Mouse (Mus musculus) gastrocnemius, postnatal 10 days (tissue): ENCODE measurements at regions not wholly inside any gene's neighbourhood (a gene's known extent, or its start where the extent isn't known, plus 50 kb on each side); places are given as distances from the start of the nearest gene placed in this dataset.

Source experiments
- DNase-seq: peaks from one replicate; pipeline ENCODE4 v3.0.0; 2021; ENCODE audit warnings: mixed read lengths

- DNase-seq, result no peak
Observed at GRCm38 (mm10) chr10:98043873-98044272, 317.3 kb upstream of the C030005K15Rik start.

GRCm38 (mm10) chr10:98044579-98044978 lies 318.0 kb upstream of the C030005K15Rik start:
- no peak for DNase-seq

DNA sequence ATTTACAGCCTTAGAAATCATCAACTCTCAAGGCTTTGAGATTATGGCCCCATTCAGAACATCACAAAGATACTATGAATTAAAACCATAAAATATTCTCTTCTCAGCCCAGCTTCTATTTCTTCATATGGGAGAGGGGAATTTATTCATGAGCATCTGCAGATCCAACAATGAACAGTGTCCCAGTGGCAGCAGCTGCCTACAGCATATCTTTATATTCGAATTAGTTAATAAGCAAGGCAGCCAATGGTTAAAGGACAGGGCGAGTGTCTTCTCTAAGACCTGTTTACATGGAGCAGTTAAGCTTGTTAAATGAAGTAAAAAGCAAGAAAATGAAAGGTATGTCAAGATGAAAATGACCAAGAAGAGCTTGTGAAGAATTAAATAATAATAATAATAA lies 346.9 kb upstream of the C030005K15Rik start:
- DNase-seq, result no peak

GRCm38 (mm10) chr10:98084881-98085280 lies 358.3 kb upstream of the C030005K15Rik start:
- DNase-seq, result no peak

DNA sequence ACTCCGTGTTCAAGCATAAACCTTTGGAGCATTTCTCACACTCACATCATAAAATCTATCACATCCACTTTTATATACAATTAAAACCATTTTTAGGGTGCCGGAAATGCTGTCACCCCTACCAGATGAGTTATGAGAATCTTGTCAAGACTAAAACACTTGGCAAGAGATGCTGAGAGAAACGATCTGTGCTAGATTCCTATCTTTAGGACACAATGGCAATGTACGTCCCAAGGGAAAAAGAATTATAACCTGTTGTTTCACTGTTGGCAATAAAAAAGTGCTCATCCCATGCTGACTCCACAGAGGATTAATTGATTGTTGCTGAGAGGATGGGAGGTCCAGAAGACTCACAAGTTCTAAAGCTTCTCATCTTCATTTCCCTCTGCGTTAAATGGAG lies 389.7 kb upstream of the C030005K15Rik start:
- DNase-seq, result no peak

DNA sequence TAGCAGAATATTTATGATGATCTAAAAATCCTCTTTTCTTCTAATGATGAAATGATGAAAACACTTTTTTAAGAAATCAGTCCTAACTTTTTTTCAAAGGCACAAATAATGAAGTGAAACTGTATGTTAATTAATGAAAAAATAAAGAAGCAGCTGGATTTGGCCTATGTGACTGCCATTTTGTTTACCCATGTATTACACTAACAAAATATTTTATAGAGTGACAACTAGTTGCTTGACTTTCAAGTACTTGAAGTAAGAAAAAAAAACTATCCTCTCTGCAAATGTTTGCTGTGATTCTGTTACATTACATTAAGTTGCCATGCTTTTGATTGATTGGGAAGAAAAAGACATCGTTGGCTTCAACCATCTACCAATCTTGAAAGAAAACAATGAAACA lies 399.2 kb upstream of the C030005K15Rik start:
- no peak for DNase-seq

DNA sequence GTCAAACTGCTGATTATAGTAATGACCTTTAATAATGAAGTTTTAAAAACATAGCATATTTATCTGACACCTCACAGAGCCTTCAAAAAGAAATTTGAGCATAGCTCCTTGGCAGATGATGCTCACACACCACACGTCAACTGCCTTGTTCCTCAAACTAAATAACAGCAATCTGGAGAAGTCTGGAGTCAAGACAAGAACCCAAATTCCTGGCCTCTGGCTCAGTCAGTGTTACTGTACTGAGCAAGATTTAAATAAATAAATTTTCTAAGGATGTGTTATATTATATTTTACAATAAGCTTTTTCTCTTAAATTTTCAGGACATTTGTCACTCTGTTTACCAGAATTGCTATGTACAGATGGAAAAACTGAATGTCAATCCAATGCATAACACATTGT lies 408.5 kb upstream of the C030005K15Rik start:
- DNase-seq, result no peak

- DNase-seq, result no peak
Observed at GRCm38 (mm10) chr10:98145773-98146172, 419.2 kb upstream of the C030005K15Rik start.

GRCm38 (mm10) chr10:98146998-98147863 lies 420.7 kb upstream of the C030005K15Rik start:
- DNase-seq, result no peak

DNA sequence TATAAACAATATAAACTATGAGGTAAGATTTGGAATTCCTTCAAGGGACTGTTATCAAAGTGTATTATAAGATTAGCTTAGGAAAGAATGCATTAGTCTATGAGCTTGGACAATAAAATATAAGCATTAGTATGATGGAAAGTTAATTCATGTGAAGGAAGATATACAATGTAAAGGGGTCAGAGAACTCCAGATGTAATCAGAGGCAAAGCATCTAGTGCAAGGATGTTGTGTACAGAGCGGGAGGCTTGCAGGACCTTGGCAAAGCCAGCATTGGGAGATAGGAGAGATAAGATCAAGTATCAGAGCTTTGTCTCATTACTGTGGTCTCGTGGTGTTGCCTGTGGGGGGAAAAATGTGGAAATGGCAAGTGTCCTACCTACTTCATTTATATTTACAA lies 429.4 kb upstream of the C030005K15Rik start:
- DNase-seq, result no peak

GRCm38 (mm10) chr10:98185666-98186065 lies 459.1 kb upstream of the C030005K15Rik start:
- peak; percentile 5 for DNase-seq

DNA sequence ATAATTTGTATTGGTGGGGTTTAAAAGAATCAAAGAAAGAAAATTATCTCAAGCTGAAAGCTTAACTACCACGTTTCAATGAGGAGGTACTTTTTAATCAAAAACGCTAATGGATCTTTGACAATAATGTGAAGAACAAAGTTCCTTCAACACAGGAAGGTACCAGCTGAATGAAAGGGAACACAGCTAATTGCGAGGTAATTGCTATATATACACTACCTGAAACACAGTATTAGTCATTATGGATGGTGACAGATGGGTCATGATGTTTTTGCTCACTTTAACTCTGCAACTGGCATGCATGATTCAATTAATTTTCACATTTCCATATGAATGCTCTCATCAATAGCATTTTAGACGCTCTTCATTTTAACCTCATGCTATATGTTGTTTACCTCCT lies 470.3 kb upstream of the C030005K15Rik start:
- DNase-seq, result no peak

DNA sequence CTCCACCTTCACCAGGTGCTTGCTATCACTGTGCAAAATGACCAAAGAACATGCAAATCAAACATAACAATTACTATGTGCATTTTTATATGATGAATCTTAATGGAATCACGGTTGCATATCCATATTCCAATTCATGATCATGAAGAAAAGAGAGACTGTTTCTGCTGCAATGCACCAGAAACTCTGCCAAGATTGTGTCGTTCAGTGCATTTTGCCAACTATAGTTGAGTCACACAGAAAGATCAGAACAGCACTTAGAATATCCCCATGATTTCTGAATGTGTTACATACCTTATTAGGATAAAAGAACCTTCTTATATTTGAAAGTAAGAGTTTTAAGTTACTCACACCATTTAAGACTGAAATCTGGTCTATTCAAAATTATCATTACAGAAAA lies 483.7 kb upstream of the C030005K15Rik start:
- no peak for DNase-seq

DNA sequence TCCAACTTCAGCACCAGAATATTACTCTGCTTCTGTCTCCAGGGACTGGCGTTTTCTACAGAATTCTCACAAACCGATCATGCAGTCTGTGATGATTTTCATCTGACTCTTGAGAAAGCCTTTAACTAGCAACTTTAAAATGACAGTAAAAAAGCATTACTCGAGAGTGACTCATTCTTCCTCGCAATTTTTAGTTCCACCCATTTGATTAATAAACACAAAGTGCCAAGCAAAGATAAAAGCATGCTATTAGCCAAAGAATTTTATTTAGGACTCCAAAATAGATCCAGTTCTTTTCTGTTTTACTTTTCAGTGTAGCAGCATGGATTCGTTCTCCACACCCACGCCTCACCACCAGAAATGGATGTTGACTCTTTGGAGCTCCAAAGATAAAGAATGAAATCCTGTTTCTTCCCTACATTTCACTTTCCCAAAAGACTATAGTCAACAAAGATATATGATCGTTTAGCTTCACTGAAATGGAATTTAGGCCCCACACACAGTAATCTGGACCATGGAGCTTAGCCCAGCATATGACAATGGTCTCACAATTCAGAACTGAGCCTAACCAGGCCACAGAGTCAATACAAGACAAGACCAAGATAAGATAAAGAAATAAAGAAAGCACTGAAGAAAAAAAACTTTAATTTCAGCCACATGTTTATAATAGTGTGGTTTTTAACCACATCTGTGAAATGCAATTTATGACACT lies 486.5 kb upstream of the C030005K15Rik start:
- no peak for DNase-seq

DNA sequence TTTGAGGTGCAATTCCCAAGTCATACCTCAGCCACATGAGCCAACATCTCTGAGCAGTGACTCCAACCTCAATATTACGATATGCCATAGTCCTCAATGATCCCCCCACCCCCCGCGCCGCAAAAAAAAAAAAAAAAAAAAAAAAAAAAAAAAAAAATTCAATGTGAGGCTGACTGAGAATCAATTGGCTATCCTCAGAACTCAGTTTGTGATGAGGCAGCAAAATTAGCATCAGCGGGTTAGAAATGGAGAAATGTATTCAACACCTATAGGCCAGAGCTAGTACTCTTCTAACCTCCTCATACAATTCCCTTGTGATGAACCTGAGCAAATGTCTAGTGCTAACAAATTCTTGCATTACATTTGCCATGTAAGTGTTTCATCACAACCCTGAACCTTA lies 504.5 kb upstream of the C030005K15Rik start:
- no peak for DNase-seq

DNA sequence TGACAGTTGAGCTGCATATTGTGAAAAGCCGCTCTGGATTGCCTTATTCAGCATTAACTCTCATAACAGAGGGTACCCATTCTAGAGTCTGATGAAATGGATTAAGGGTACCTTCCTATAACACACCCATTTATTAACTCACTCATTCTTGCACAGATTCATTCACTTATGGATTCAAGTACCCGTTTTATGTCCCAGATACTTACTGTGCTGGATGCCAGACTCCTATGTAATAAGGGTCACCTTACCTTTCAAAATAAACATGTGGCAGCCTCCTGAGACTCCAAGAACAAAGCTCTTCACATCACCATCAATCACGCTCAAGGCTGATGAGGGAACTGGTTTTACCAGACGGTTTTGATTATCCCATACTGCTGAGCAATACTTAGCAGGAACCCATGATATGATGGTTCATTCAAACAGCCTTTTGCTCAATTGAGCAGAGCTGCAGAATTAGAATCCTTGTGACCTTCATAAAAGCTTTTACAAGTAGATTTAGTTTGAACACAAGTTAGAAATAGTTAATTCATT lies 505.2 kb upstream of the C030005K15Rik start:
- no peak for DNase-seq

DNA sequence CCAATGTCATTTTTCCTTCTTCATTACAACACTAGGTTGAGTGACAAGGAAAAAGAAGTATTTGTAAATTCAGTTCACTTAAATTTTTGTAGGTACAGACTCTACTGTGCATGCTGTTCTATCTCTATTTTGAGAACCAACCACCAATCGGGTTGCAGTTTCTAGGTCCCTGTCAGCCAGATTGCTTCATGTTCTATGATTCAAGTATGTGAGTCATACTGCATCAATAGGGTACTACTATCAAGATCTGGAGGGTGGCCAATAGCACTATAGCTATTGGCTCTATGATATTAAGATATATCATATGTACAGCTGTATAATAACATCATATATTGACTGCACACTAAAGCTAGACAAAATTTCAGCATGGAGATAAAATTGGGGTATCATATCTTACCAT lies 521.8 kb upstream of the C030005K15Rik start:
- no peak for DNase-seq

- DNase-seq, result no peak
Observed at GRCm38 (mm10) chr10:98257980-98258707, 531.6 kb upstream of the C030005K15Rik start.

DNA sequence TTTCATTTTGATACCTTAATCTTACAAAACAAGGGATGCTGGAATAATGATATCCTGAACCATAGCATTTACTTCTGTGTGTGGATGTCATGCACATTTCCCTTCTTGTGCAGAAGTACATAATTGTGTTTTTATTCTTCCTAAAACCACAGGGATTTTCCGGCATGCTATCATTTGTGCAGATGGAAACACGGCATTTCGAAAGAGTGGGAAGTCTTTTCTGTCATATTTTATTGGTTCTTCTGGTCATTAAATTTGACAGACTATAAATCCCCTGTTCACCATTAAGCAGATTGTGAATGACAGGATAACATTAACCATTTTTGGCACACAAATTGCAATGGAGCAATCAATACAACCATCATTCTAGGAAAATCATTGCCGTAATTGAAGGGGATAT lies 532.7 kb upstream of the C030005K15Rik start:
- DNase-seq, result no peak

DNA sequence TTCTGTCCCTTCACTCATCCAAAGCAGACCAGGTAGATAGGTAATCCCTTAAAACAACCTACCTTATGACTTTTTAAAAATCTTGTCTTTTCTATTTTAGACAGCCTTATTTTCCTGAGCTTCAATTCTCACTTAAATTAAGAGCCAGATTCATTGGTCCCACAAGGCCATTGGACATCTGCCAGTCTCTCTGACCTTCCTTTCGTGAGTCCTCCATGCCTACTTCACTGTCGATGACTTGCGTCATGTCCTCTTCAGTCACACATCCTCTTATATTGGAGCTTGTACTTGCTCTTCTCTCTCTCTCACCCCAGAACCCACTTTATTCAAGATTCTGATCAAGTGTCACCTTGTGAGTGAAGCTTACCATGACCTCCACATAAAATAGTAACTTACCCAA lies 542.0 kb upstream of the C030005K15Rik start:
- DNase-seq, result no peak

DNA sequence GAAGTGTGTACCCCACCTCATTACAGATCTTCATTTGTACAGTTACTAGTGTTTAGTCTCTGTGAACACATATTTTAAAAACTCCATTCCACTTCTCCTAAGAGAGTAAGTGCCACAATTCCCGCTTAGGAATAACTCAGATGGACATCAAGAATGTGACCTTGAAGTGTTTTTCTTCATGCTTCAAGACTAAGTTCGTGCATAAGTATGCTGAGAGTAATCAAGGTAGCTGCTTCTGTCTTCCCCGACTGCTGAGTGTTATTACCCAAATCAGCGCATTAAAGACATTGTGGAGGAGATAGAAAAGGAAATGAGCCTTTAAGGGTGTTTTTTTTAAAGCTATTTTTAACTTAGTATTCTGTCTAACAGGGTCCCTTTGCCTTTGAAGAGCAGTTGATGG lies 565.1 kb upstream of the C030005K15Rik start:
- DNase-seq, result no peak

DNA sequence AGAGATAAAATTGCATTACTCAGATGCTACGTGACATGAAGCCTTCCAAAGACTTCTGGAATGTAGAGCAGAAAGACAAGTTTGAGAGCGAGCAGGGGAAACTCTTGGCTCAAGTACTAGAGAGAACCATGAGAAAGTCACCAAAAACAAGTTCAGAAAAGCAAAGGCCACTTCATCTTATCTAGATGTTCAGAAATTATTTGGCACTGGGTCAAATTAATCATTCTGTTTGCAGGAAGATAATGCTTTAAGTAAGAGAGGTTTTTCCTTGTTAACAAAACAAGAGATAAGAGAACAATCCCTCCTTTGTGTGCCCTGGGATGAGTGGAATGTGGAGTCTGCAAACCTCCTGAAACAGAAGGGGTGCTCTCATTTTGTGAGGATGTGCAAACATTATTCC lies 565.6 kb upstream of the C030005K15Rik start:
- DNase-seq, result no peak

DNA sequence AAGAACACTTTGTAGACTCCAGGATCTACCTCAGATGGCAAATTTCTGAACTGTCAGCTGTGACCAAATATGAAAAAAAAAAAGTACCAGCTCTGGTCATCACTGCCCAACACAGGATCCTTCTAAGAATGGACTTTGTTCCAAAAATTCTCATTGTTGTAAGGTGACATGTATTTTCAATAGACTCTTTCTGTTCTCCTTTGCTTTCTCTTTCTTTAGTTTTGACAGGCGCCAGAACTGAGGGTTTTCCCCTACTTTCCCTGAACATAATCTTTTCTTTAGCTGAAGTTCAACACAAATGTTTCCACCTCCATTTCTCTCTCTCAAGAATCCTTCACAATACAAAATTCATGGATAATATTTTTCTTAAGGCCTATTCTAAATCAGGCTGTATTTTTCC lies 579.1 kb upstream of the C030005K15Rik start:
- DNase-seq, result no peak
